Mouse (Mus musculus) spleen, adult 18-20 months (tissue): ENCODE results near the gene Ambra1.

Source experiments
- DNase-seq, 2 experiments: peaks; one replicate each; pipeline ENCODE4 v3.0.0; 2022; ENCODE audit warnings: mixed read lengths in 2 of 2

Ambra1 gene

DNA sequence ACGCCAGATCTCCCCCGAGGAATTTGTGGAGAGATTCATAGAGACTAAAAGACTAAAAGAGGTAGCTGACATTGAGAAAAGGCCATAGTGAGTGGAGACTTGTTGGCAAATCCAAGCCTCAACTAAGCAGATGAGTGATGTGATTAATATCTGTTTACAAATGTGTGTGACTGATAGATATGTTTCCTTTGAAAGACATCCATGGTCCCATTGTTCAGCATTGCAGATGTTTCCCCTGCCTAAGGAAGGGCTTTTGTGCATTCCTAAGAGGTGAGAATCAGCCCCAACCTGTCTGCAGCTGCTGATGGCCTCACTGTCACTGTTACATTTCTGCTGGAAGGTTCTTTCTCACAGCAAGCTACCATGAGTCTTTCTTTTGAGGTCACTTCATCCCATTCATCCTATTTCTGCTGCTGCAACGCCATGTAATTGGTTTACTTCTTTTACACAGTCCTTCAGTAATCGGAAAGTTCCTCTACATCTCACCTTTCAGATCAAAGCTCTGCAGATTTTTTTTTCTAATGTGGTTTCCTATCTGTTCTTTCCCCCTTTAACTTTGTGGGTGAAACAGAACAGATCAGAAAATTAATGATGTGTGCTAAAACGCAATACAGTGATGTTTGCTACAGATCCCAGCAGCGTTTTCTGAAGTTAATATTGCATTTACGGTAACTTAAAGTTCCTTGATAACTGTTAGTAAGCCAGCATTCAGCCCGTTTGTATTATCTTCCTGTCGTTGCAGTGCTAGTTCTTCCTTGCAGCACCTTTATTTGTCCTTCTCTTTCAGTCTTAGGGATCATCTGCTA, 146.3 kb downstream of the Ambra1 start:
- no peak for DNase-seq

DNA sequence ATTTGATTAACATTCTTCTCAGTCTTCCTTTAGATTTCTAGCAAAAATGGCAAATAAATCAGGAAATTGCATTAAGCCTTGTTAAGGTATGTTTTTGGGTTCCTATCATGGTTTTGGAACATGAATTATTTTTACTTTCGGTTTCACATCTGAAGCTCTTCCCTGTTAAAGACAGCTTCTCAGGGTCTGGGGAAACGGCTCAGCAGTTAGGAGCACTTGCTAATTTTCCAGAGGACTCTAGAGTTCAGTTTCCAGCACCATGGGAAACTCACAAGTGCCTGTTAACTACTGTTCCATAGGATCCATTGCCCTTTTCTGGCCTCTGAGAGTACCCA, 146.8 kb downstream of the Ambra1 start:
- peak in 1 of 2 experiments; percentile 12 for DNase-seq

DNA sequence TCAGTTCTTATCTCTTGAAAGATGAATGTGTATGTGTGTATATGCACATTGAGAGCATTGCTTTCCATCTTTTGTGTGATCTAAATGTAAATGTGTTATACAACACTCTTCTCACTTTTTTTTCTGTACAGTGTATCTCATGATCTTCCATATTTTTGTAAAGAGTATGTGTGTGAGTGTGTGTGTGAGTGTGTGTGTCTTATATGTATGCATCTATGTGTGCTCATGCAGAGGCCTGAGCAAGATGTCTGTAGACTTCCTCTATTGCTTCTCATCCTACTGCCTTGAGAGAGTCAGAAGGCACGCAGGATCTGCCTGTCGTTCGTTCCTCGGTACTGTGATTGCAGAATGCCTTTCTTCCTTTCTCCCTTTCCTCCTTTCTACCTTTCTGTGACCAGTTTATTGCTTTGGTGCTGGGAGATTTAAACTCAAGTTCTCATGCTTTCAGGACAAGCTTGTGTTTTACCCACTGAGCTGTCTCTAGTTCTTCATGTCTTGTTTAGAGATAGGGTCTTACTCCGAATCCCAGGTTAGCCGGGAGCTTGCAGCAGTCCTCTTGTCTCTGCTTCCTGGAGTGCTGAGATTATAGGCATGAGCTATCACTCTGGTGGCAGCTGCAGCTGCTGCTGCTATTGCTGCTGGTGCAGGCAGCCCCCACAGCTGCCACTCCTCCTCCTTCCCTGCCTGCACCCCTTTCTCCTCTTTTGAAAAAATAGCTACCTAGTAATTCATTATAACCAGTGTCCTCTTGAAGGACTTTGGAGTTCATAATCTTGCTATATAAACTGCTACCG, 148.7 kb downstream of the Ambra1 start:
- DNase-seq = no peak

DNA sequence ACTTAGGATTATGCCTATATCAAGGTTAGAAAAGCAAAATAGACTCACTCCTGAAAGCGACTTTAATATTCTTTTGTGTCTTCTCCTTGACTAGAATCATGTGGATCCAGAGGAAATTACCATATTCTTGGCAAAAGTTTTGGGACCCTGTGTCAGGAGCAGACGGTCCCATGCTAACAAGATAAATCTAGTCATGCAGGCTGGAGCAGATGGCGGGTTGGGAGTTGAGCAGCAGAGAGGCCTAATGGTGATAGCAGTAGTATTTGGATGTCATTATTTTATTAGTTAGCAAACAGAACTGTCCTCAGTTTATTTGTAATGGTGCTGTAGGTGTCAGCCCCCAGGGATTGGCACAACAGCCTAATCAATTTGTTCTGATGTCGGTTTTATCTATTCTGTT, 154.0 kb downstream of the Ambra1 start:
- no peak for DNase-seq

DNA sequence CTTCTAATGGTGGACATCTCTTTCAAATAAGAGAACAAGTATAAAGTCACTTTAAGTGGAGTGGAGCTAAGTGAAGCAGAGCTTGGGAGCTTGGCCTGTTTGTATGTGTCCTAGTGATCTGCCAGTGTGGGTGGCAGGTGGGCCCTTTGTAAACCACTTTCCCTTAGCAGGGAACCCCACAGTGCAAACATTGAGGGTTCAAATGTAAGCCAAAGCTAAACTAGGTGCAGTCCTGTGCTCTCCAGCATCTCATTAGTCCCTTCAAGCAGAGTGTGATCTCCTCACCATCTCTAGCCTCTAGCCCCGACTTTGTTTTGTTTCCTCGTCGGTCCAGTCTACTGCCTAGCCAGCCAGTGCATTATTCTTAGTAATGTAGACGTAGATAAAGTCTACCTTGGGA, 154.7 kb downstream of the Ambra1 start:
- no peak for DNase-seq

DNA sequence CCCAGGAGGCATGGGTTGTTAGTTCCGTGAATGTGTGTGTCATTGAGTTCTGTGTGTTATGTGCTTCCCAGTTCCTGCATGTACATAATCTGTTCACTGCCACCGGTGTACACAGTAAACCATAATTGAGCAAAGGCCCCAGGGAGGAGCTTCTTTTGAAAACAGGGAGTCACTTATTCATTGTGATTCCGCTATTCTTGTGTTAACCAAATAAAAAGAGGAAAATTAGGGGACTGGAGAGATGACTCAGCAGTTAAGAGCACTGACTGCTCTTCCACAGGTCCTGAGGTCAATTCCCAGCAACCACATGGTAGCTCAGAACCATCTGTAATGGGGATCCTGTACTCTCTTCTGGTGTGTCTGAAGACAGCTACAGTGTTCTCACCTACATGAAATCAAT, 164.8 kb downstream of the Ambra1 start:
- DNase-seq = no peak

DNA sequence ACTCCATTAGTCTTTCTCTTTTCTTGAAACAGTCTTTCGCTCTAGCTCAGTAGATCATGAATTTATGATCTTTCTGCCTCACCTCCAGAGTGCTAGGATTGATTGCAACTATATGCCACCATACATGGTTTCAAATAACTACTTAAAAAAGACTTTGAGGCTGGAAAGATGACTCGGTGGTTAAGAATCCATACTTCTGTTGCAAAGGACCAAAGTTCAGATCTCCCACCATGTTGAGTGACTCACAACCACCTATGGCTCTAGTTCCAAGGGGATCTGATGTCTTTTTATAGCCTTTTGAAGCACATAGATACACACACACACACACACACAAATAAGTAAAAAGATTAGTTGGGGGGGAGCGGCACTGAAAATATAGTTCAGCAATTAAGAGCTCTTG, 165.5 kb downstream of the Ambra1 start:
- DNase-seq = no peak

DNA sequence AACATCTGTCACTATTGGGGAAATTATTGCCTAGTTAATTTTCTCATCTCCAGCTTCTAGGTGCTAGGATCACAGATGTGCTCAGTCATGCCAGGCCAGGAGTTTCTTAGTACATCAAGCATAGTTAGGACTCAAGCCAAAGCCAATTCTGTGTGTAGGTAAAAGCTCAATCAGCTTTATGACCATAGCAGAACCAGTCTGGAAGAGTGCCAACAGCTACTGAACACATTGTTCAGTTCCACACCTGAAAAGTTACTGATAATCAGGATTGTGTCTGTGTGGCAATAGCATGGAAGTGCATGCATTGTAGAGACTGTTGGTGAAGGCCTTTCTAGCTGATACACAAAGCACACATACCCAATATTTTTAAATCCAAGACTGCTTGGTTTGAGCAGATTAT, 168.0 kb downstream of the Ambra1 start:
- DNase-seq = no peak

DNA sequence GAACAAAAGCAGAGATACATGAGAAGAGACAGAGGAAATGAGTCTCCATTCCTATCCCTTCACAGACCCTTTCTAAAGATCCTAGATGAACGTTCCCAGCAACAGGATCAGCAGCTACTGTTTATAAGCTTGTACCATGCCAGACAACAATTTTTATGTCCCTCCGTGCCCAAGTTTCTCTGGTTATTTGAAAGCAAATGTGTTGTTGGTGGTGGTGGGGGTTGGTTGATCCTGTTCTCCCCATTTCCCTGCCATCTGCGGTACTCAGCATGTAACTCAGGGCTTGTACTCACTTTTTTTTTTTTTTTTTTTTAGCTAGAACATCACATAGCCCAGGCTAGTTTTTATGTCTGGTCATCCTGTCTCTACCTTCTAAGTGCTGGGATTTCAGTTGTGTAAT, 169.2 kb downstream of the Ambra1 start:
- no peak for DNase-seq

DNA sequence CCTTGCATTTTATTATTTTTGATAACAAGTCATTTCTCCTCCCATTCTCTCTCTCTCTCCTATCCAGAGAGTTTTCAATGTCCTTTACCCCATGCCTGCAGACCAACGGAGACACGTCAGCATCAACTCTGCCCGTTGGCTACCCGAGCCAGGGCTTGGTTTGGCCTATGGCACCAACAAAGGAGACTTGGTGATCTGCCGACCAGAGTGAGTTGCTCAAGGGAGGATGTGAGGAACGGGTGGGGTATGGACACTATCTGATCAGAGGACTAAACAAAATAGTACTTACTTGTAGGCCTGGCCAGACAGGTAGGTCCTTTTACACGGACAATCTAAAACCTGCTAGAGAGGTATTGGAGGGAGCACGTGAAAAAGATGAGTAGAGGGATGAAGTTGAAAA, 170.5 kb downstream of the Ambra1 start:
- DNase-seq = no peak

DNA sequence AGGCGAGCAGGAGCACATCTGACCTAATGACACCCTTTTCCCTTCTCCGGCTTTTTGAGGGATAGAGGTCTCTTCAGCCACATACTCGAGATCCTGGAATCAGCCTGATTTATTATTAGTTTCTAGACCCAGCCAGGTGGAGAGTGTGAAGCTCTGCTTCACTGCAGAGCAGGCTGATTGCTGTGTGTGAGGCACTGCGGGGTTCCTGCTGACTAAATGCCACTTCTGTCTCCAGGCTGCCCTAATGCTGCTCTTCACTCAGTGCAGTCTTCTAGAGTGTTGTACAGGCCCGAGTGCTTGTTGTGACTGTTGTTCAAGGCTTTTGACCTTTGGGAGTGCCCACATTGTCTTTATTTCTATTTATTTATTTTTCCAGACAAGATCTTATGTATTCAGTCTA, 172.4 kb downstream of the Ambra1 start:
- no peak for DNase-seq

DNA sequence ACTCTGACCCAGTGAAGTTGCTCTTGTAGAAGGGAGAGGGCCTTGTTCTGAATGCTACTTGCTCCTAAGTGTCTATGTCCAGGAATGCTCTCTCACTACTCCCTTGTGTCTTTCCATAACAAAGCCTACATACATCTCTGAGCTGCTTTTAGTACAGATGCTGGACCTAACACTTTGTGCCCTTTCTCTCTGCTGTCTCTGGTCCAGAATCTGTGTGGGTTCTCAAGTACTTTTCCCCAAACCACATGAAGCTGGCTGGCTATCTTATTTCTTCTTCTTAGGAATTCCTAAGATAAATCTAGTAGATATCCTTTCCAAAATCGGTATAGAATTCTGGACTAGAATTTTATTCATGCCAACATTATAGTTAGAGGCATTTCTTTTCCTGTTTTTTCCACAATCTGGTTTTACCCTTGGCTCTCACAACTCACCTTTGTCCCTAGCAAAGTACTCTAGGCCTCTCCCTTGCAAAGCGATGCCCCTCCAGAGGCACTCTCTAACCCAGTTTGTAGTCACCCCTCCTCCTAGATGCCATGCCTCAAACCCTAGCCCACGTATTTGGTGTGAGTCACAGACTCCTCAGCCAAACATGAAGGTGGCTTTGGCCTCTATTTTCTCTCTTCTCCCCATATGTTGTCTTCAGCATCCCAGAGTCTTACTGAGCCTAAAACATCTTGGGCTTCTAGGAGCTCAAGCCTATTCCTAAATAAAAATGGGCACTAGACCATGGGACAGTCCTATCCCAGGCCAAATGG, 173.4 kb downstream of the Ambra1 start:
- DNase-seq = no peak

DNA sequence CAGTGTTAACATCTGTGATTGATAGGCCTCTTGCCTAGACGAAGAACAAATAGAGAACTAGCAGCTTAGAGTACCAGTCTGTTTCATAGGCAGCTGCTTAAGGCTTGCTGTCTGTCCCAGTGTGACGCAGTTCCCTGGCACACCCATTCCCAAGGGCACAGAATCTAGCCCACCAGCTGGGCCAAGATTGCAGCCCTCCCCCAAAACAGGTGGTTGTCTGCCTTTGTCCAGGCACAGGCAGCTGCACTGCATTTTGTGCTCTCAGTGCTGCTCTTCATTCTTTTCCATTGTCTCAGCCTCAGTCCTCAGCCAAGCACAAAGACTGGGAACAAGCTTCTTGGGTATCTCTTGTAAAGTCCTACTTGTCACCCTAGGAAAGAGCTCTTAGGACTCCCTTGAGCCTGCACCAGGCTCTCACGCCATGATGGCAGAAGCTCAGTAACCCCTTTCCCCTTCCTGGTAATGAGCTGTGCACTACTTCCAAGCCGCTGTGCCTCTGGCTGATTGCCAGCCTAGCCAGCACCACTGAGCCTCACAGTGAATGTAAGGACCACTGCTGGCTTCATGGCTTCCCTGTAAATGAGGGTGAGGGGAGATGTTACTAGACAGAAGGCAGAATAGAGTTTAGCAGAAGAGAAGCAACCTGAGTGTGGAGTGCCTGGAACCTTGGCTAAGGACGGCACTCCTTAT, 174.8 kb downstream of the Ambra1 start:
- no peak for DNase-seq

DNA sequence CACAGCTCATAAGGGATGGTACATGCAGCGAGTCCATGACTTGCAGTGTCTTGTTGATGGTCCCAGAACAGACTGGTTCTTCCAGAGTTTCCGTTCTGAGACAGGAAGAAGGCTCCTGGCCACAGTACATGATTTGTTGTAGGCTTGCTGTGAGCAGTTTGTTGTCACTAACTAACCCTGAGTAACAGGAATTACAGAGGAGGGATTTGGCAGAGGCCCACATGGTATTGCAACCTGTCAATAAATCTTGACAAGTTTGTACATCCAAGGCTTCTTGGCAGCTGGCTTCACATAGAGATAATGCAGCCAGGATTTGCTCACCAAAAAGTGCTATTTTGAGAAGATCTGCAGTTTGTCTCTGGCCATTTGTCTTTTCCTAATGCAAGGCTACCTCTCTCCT, 176.2 kb downstream of the Ambra1 start:
- DNase-seq = no peak

DNA sequence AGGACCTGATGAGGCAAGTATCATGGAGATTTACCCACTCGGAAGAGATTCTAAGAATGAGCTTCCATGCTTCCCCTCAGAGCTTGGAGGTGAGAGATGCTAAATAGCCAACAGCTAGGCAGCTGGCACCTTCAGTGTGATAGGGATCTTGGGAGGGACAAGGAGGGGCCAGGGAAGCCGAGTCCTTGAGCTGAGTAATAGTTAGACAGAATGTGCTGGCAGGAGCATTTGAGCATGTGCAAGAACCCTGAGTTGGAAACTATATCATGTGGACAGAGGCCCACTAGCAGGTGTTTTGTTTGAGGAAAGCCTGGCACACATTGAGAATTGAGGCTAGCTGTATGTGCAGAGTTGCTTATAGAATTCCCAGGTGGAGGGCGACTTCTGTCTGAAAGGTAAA, 182.7 kb downstream of the Ambra1 start:
- no peak for DNase-seq

DNA sequence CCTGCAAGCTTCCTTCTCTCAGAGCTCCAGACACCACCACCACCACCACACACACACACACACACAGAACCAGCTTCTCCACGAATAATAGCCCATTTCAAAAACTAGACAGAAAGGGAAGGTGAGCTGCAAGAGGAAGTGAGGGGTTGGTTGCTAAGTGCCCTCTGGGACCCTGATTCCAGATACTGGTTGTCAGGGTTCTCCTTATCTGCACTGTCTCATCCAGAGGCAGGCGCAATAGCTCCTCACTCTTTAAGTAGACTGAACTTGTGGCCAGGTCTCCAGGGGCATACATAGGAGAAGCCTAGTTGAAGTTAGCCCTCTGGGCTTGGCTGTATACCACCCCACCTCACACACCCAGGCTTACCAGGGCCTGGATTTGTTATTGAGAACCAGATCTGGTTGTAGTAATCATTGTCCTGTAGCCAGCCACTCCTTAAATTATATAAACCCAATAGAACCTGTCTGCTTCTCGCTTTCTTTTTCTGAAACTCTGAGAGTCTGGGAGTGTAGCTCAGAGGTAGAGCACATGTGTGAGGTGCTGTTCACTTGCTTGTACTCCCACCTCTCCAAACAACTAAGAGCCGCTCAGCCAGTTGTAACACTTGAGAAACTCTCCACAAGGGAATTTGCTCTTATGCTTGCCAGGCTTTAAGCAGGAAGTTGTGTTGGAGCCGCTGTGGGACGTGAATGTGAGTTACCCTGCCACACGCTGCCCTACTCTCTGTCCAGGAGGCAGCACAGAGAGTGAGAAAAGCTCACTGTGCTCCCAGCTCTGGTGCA, 183.6 kb downstream of the Ambra1 start:
- DNase-seq = no peak

DNA sequence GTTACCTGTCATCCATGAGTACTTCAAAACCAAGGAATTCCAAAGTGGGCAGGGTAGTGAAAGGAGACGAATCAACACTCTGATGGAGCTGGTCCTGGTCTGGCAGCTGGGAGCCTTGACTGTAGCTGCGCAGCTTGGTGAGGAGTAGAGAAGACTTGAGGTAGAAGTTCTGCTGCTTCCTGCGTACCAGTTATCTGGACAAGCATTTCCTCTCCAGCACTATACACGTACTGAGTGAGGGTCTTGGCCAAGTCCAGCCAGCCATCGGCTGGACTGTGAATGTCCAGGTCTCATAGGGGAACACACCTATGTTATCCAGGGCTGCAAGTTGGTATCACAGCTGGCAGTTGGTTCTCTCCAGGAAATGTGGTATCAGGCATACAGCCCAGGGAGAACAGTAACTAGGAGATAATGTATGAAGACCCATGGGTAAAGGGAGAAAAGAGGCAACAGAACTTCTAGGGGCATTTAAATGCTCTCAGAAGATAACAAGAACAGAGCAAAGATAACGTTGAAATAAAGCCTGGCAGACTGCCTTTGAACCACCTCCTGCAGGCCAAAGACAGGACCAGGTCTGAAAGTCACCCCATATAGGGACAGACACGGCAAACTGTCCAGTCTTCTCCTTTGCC, 186.5 kb downstream of the Ambra1 start:
- no peak for DNase-seq

DNA sequence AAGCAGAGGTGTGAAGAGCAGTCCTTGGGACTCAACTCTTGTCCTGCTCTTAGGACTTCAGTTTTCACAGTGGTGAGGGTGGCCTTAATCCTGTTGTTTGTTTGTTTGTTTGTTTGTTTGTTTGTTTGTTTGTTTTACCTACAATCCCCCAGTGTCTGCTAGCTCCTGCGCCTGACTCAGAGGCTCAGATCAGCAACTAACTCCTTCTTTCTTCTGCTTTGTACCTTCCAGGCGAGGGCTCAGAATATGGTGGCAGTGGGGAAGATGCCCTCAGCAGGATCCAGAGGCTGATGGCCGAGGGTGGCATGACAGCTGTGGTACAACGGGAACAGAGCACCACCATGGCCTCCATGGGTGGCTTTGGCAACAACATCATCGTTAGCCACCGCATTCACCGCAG, 187.2 kb downstream of the Ambra1 start:
- DNase-seq = no peak

DNA sequence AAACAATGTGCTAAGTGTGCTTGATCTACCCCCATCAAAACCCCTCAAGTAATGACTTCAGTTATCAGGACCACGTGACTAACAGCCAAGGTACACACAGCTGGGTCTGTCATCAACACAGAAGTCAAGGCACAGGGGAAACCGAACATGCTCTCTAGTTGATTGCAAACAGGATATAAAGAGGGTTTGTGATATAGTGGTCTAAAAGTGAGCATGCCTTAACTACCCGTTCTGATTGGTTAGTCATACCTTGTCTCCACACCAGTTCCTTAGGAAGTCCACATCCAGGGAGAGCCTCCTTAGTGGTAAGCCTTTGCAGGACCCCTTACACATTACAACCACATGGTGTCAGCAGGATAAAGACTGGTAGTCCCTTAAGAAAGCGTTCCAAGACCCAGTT, 190.2 kb downstream of the Ambra1 start:
- no peak for DNase-seq

DNA sequence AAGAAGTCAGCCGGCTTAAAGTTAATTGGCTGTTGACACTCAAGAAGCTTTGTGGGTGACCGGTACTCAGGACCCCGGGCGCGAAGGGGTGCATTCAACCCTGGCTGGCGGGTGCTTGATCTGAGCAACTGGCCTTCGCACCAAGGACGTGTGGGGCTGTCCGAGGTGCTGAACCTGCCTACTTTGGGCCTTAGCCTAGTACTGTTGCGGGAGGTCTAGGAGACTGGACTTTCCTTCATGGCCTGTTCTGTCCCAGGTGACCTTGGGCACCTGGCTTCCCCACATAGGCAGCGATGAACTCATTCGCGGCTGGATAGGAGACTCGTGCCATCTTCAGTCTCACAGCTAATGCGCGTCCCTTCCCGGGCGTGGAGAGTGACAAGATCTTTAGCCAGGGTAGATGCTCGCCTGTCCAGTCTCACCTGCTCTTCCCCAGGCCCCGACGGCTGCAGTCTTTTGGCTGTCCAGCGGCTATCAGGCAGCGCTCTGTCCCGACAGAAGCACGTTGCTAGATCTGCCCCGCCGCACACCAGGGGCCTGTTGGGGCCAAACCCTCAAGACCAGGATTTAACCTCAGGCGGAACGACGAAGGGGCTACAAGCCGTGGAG, 191.4 kb downstream of the Ambra1 start:
- peak in 1 of 2 experiments; percentile 60 for DNase-seq
